Mouse (Mus musculus): ENCODE results near the gene Ptpn20.

DNA sequence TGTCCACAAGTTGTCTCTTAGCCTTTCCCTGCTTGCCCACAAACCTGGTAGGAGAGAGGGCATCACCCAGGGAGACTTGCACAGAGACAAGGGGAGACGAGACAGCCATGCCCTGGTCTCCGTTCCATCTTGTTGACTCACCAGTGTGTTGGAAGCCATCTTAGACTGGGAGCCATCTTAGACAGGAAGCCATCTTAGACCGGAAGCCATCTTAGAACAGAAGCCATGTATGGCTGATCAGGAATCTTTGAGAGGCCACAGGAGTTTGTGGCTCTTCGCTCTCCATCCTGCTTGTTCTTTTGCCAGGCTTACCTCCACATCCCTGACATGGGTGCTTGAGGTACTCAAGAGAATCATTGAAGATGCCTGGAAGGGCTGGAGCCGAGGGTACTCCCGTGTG, 89.0 kb downstream of the Ptpn20 start:
- TF ChIP-seq POLR2A (IDR thresholded peaks at IDR 0.05; ENCODE audit: borderline replicate concordance, extremely low read depth, insufficient read depth, insufficient read length, poor library complexity, severe bottlenecking) (no peak), CTCF (IDR thresholded peaks at IDR 0.05; ENCODE audit: borderline replicate concordance, extremely low read depth, insufficient read depth, insufficient read length) (no peak)
